Comparison of ENCODE assay signal across 8 mouse cellular contexts in genomic region chr12:54545821-54546608, GRCm38 (mm10).
DNase-seq lines count a peak whose midpoint lies in the region; ATAC-seq and TF ChIP-seq lines count a peak whose summit lies in the region.

No protein-coding gene starts in this region.

- H3K36me3 ChIP-seq in MEL (ENCODE audit: control insufficient read depth in 1 of 2, insufficient read depth in 2 of 2, low read length in 2 of 2) = no peaks in the 10 kb centered on the region
- no peaks in the 10 kb centered on the region for H3K36me3 ChIP-seq in forebrain, embryonic 11.5 days (ENCODE audit: control insufficient read depth, insufficient read depth, low read length)
- H3K36me3 ChIP-seq in lung, embryonic 16.5 days (ENCODE audit: control insufficient read depth, insufficient read depth, low read length) = no peaks in the 10 kb centered on the region

- H3K4me3 ChIP-seq in MEL (ENCODE audit: control insufficient read depth in 1 of 2, insufficient read depth in 1 of 2, low read depth in 2 of 2, low read length in 2 of 2) = no peak overlapping the region
- H3K4me3 ChIP-seq in forebrain, embryonic 11.5 days (ENCODE audit: low read depth, low read length) = no peak overlapping the region
- H3K4me3 ChIP-seq in lung, embryonic 16.5 days (ENCODE audit: low read length) = no peak overlapping the region

- no peak for TF ChIP-seq POLR2A in MEL (IDR thresholded peaks at IDR 0.05; ENCODE audit: control insufficient read depth in 1 of 2, insufficient read depth in 1 of 2, low read depth in 1 of 2, low read length in 2 of 2, poor library complexity in 1 of 2)

- peak; percentile 63 for DNase-seq in MEL (ENCODE audit: low read depth, low spot score)
- DNase-seq in c-Kit-positive CD71-negative TER-119-negative erythroid progenitor cells, embryonic 14.5 days (ENCODE audit: low read depth) = peak; percentile 46
- DNase-seq in forebrain, embryonic 11.5 days (ENCODE audit: low spot score) = peak; percentile 88
- DNase-seq in heart, postnatal 36 days = peak; percentile 60 to 69
- peak; percentile 71 for DNase-seq in layer of hippocampus, adult 11-12 months (ENCODE audit: low spot score)
- DNase-seq in retina, embryonic 14.5 days (ENCODE audit: low spot score) = peak; percentile 87
- DNase-seq in urinary bladder, postnatal 10 days (ENCODE audit: low spot score) = peak; percentile 16

- H3K9ac ChIP-seq in MEL (ENCODE audit: control insufficient read depth, low read depth, low read length, poor library complexity, severe bottlenecking) = no peak overlapping the region
- H3K9ac ChIP-seq in forebrain, embryonic 11.5 days (ENCODE audit: low read length) = no peak overlapping the region; the same call in 1 of the 2 replicates
- H3K9ac ChIP-seq in lung, embryonic 16.5 days (ENCODE audit: low read length) = no peak overlapping the region

- ATAC-seq in forebrain, embryonic 11.5 days (replicated peaks; ENCODE audit: low FRiP score) = no peak
- ATAC-seq in lung, embryonic 16.5 days (ENCODE audit: low read depth) = peak; percentile 45; the same call in 1 of the 2 replicates

- TF ChIP-seq EP300 in MEL (IDR thresholded peaks at IDR 0.05; ENCODE audit: low read depth in 1 of 2, low read length in 2 of 2) = no peak

- WGBS in forebrain, embryonic 11.5 days = 34% methylated on average over 16 of the region's 16 CpGs
- 46% methylated on average over 16 of the region's 16 CpGs for WGBS in lung, embryonic 16.5 days

- TF ChIP-seq RAD21 in MEL (IDR thresholded peaks at IDR 0.05; ENCODE audit: low read depth, low read length) = peak; percentile 84

- no peaks in the 10 kb centered on the region for H3K79me2 ChIP-seq in MEL (ENCODE audit: control insufficient read depth, insufficient read depth, low read length, poor library complexity)

- H3K9me3 ChIP-seq in MEL (replicated peaks; ENCODE audit: insufficient read depth, low read length) = no peaks in the 10 kb centered on the region
- H3K9me3 ChIP-seq in forebrain, embryonic 11.5 days (ENCODE audit: control insufficient read depth, low read length) = no peaks in the 10 kb centered on the region
- no peaks in the 10 kb centered on the region for H3K9me3 ChIP-seq in lung, embryonic 16.5 days (ENCODE audit: control insufficient read depth, low read length)

- H3K27ac ChIP-seq in MEL (ENCODE audit: control insufficient read depth, low read depth, low read length) = no peak overlapping the region
- no peak overlapping the region for H3K27ac ChIP-seq in forebrain, embryonic 11.5 days (ENCODE audit: low read depth, low read length)
- no peak overlapping the region for H3K27ac ChIP-seq in lung, embryonic 16.5 days (ENCODE audit: low read length)

- H3K4me1 ChIP-seq in MEL (ENCODE audit: control insufficient read depth in 1 of 2, insufficient read depth in 2 of 2, low read length in 2 of 2) = no peaks in the 10 kb centered on the region
- H3K4me1 ChIP-seq in forebrain, embryonic 11.5 days (replicated peaks; ENCODE audit: control insufficient read depth, insufficient read depth, low read length) = no peaks in the 10 kb centered on the region
- no peaks in the 10 kb centered on the region for H3K4me1 ChIP-seq in lung, embryonic 16.5 days (replicated peaks; ENCODE audit: control insufficient read depth, insufficient read depth, low read length)

- TF ChIP-seq CTCF in MEL (IDR thresholded peaks at IDR 0.05 in 2 of 3, conservative IDR thresholded peaks at IDR 0.05 in 1 of 3; ENCODE audit: control insufficient read depth in 1 of 3, insufficient read depth in 1 of 3, low read depth in 2 of 3, low read length in 3 of 3, poor library complexity in 1 of 3, severe bottlenecking in 1 of 3) = peak; percentile 56 to 73 (median 71)

- intact Hi-C loops in heart, postnatal 36 days (cut with DNase I) = loop anchor here (1.0 to 5.0 kb wide), 4 partner anchors 56 to 447 kb away; no protein-coding TSS in a partner anchor

- H3K4me2 ChIP-seq in forebrain, embryonic 11.5 days (ENCODE audit: low read depth, low read length, severe bottlenecking) = no peak overlapping the region
- H3K4me2 ChIP-seq in lung, embryonic 16.5 days (ENCODE audit: low read depth, low read length) = no peak overlapping the region

- peaks cover 0 to 1% of the 10 kb centered on the region in 2 experiments; a peak in 3 of 4 replicates for H3K27me3 ChIP-seq in MEL (ENCODE audit: control insufficient read depth in 1 of 2, insufficient read depth in 2 of 2, low read length in 2 of 2)
- H3K27me3 ChIP-seq in forebrain, embryonic 11.5 days (ENCODE audit: control insufficient read depth, insufficient read depth, low read length) = no peaks in the 10 kb centered on the region
- H3K27me3 ChIP-seq in lung, embryonic 16.5 days (ENCODE audit: control insufficient read depth, insufficient read depth, low read depth, low read length) = no peaks in the 10 kb centered on the region

TF ChIP-seq in MEL, 35 proteins besides CTCF, POLR2A, EP300 and RAD21:
- TF ChIP-seq GATA1 (IDR thresholded peaks at IDR 0.05; ENCODE audit: low read depth, low read length) = no peak
- no peak for TF ChIP-seq MEF2A (IDR thresholded peaks at IDR 0.05; ENCODE audit: extremely low read depth, insufficient replicate concordance, low read depth, low read length, poor library complexity, severe bottlenecking)
- TF ChIP-seq ZC3H11A (IDR thresholded peaks at IDR 0.05; ENCODE audit: low read depth, low read length) = peak; percentile 70
- TF ChIP-seq ETS1 (IDR thresholded peaks at IDR 0.05; ENCODE audit: low read depth, low read length) = no peak
- TF ChIP-seq SMC3 (IDR thresholded peaks at IDR 0.05; ENCODE audit: low read depth, low read length) = peak; percentile 69
- TF ChIP-seq TAL1 (IDR thresholded peaks at IDR 0.05; ENCODE audit: low read length) = no peak
- no peak for TF ChIP-seq MYC (IDR thresholded peaks at IDR 0.05; ENCODE audit: low read depth, low read length)

Comparison
In these comparisons a context has a peak if more than half of its experiments do, and no peak if none do; other contexts are left out.
1. DNase-seq: peak in every context shown above with its lines; median percentile 88 in forebrain, embryonic 11.5 days; 87 in retina, embryonic 14.5 days; 71 in layer of hippocampus, adult 11-12 months; 64 in heart, postnatal 36 days; 63 in MEL; 46 in c-Kit-positive CD71-negative TER-119-negative erythroid progenitor cells, embryonic 14.5 days; 16 in urinary bladder, postnatal 10 days.